17 mouse cellular contexts compared by ENCODE assay signal in genomic region chr9:65243249-65243648, GRCm38 (mm10). TPM values are rescaled to one million over a fixed set of nuclear protein-coding genes. Genes with fewer than 3 reads are reported as not detected.
DNase-seq lines count a peak whose midpoint lies in the region; ATAC-seq and TF ChIP-seq lines count a peak whose summit lies in the region.
"Had no signal": no experiment of that assay in that cellular context is flagged by ENCODE, and none has a peak within 500 bp of the region (broad histone marks: within the 10 kb centered on the region; RNA-seq: fewer than 3 reads in every experiment).

No protein-coding gene starts in this region.

- H3K4me2 ChIP-seq in kidney, embryonic 16.5 days (replicated peaks; ENCODE audit: low read depth, low read length): no peak overlapping the region
- no peak overlapping the region for H3K4me2 ChIP-seq in neural tube, embryonic 14.5 days (ENCODE audit: low read depth, low read length)
- H3K4me2 ChIP-seq in stomach, embryonic 16.5 days (ENCODE audit: low read depth, low read length): no peak overlapping the region
- H3K4me2 ChIP-seq: liver, embryonic 11.5 days had no signal

- H3K36me3 ChIP-seq in kidney, embryonic 16.5 days (ENCODE audit: insufficient read depth, low read length): no peaks in the 10 kb centered on the region
- H3K36me3 ChIP-seq in neural tube, embryonic 14.5 days (ENCODE audit: control insufficient read depth, insufficient read depth, low read length): no peaks in the 10 kb centered on the region
- no peaks in the 10 kb centered on the region for H3K36me3 ChIP-seq in stomach, embryonic 16.5 days (ENCODE audit: control insufficient read depth, insufficient read depth, low read length)

- H3K27ac ChIP-seq in gastrocnemius, adult 2 months: peak overlapping the region; percentile 28
- peak overlapping the region; percentile 30; the same call in 1 of the 2 replicates for H3K27ac ChIP-seq in kidney, embryonic 16.5 days (ENCODE audit: low read length)
- peak overlapping the region; percentile 23; the same call in 1 of the 2 replicates for H3K27ac ChIP-seq in neural tube, embryonic 14.5 days (ENCODE audit: low read depth, low read length)
- peak overlapping the region; percentile 64 for H3K27ac ChIP-seq in stomach, embryonic 16.5 days (ENCODE audit: low read length)

- H3K9me3 ChIP-seq in kidney, embryonic 16.5 days (ENCODE audit: low read length): no peaks in the 10 kb centered on the region
- H3K9me3 ChIP-seq in neural tube, embryonic 14.5 days (ENCODE audit: control insufficient read depth, low read length): no peaks in the 10 kb centered on the region
- no peaks in the 10 kb centered on the region for H3K9me3 ChIP-seq in stomach, embryonic 16.5 days (replicated peaks; ENCODE audit: control insufficient read depth, low read length)

- intact Hi-C loops in gastrocnemius, adult 2 months (cut with DNase I): no loop called here

- no peak for ATAC-seq in kidney, embryonic 16.5 days (ENCODE audit: low FRiP score, low TSS enrichment)
- no peak for ATAC-seq in neural tube, embryonic 14.5 days (ENCODE audit: low read depth)
- peak; percentile 35; the same call in 1 of the 2 replicates for ATAC-seq in stomach, embryonic 16.5 days (ENCODE audit: insufficient read depth, low FRiP score)
- ATAC-seq: forebrain, postnatal 0 days; inflammation-experienced regulatory T-cells, adult 6 months had no signal

- no peak overlapping the region for H3K4me3 ChIP-seq in gastrocnemius, adult 2 months
- no peak overlapping the region for H3K4me3 ChIP-seq in kidney, embryonic 16.5 days (ENCODE audit: low read length)
- H3K4me3 ChIP-seq in neural tube, embryonic 14.5 days (ENCODE audit: low read depth, low read length): no peak overlapping the region
- no peak overlapping the region for H3K4me3 ChIP-seq in stomach, embryonic 16.5 days (replicated peaks; ENCODE audit: low read length)

- DNase-seq in gastrocnemius, adult 2 months: no peak
- no peak for DNase-seq in gastrocnemius, adult 8-10 months (ENCODE audit: low spot score in 2 of 2)
- no peak for DNase-seq in kidney, adult 8-10 months
- DNase-seq in neural tube, embryonic 10.5 days (ENCODE audit: extremely low spot score, low spot score): no peak
- no peak for DNase-seq in right cerebral cortex, postnatal 4 days
- DNase-seq: adrenal gland, postnatal 36 days; cerebellum, postnatal 36 days; forebrain, postnatal 0 days; gastrocnemius, postnatal 25 days; right cerebral cortex, adult 18-20 months had no signal

- TF ChIP-seq CTCF in gastrocnemius, adult 2 months (IDR thresholded peaks at IDR 0.05): no peak

- H3K4me1 ChIP-seq in kidney, embryonic 16.5 days (ENCODE audit: insufficient read depth, low read length): peaks cover 23% of the 10 kb centered on the region
- peaks cover 8% of the 10 kb centered on the region; the same call in 1 of the 2 replicates for H3K4me1 ChIP-seq in neural tube, embryonic 14.5 days (ENCODE audit: control insufficient read depth, insufficient read depth, low read length)
- H3K4me1 ChIP-seq in stomach, embryonic 16.5 days (ENCODE audit: control insufficient read depth, insufficient read depth, low read length): peaks cover 24% of the 10 kb centered on the region

- H3K9ac ChIP-seq in kidney, embryonic 16.5 days (replicated peaks; ENCODE audit: low read length): no peak overlapping the region
- H3K9ac ChIP-seq in neural tube, embryonic 14.5 days (replicated peaks; ENCODE audit: low read depth, low read length): no peak overlapping the region
- H3K9ac ChIP-seq in stomach, embryonic 16.5 days (ENCODE audit: low read length): no peak overlapping the region
- H3K9ac ChIP-seq: forebrain, postnatal 0 days had no signal

- WGBS in kidney, embryonic 16.5 days: 48% methylated on average over 4 of the region's 4 CpGs
- WGBS in neural tube, embryonic 14.5 days: 41% methylated on average over 4 of the region's 4 CpGs
- 28% methylated on average over 4 of the region's 4 CpGs for WGBS in stomach, embryonic 16.5 days

- no peaks in the 10 kb centered on the region for H3K27me3 ChIP-seq in kidney, embryonic 16.5 days (ENCODE audit: insufficient read depth, low read length)
- no peaks in the 10 kb centered on the region for H3K27me3 ChIP-seq in neural tube, embryonic 14.5 days (ENCODE audit: control insufficient read depth, insufficient read depth, low read length)
- no peaks in the 10 kb centered on the region for H3K27me3 ChIP-seq in stomach, embryonic 16.5 days (ENCODE audit: control insufficient read depth, insufficient read depth, low read length)

RNA-seq across cellular contexts. Expression of gene Cilp, which starts 21.7 kb away (rescaled TPM):
- total RNA-seq in gastrocnemius, adult 2 months (2021): 10 to 100 TPM; 13.0 to 35.4 TPM
- total RNA-seq in gastrocnemius, adult 8-10 months (2022): 10 to 100 TPM in 2 of 4 experiments, 1 to 10 TPM in 2; 3.3 to 14.7 (median 9.6) TPM
- polyA plus RNA-seq in kidney, embryonic 16.5 days (2015; fragmentation: Nextera tagmentation; extraction: Ambion mirVana): 0.76 and 0.82 TPM in 2 replicates
- polyA plus RNA-seq in neural tube, embryonic 14.5 days (2014; fragmentation: Nextera tagmentation; extraction: Ambion mirVana): 0.23 and 0.57 TPM in 2 replicates
- polyA plus RNA-seq in stomach, embryonic 16.5 days (2015; fragmentation: Nextera tagmentation; extraction: Ambion mirVana): 0.81 and 0.90 TPM in 2 replicates
- total RNA-seq: neutrophil, adult 5-6 weeks had no signal
- polyA plus RNA-seq: heart, embryonic 14.5 days; inflammation-experienced regulatory T-cells, adult 6 months had no signal

RNA-seq across cellular contexts. Expression of gene Parp16, which starts 48.1 kb away (rescaled TPM):
- total RNA-seq in gastrocnemius, adult 2 months (2021): 1 to 10 TPM; 3.6 to 3.9 TPM
- total RNA-seq in gastrocnemius, adult 8-10 months (2022): 1 to 10 TPM; 3.3 to 5.2 (median 4.1) TPM
- 7.4 and 8.6 TPM in 2 replicates for polyA plus RNA-seq in kidney, embryonic 16.5 days (2015; fragmentation: Nextera tagmentation; extraction: Ambion mirVana)
- 5.3 and 6.7 TPM in 2 replicates for polyA plus RNA-seq in neural tube, embryonic 14.5 days (2014; fragmentation: Nextera tagmentation; extraction: Ambion mirVana)
- polyA plus RNA-seq in stomach, embryonic 16.5 days (2015; fragmentation: Nextera tagmentation; extraction: Ambion mirVana): 7.5 and 7.6 TPM in 2 replicates

RNA-seq across cellular contexts. Expression of gene Clpx, which starts 50.8 kb away (rescaled TPM):
- total RNA-seq in gastrocnemius, adult 2 months (2021): 10 to 100 TPM; 54.0 to 72.6 TPM
- total RNA-seq in gastrocnemius, adult 8-10 months (2022): 10 to 100 TPM; 55.4 to 65.0 (median 56.9) TPM
- 54.5 and 56.7 TPM in 2 replicates for polyA plus RNA-seq in kidney, embryonic 16.5 days (2015; fragmentation: Nextera tagmentation; extraction: Ambion mirVana)
- 40.5 and 43.1 TPM in 2 replicates for polyA plus RNA-seq in neural tube, embryonic 14.5 days (2014; fragmentation: Nextera tagmentation; extraction: Ambion mirVana)
- 53.9 and 54.8 TPM in 2 replicates for polyA plus RNA-seq in stomach, embryonic 16.5 days (2015; fragmentation: Nextera tagmentation; extraction: Ambion mirVana)
